Mouse (Mus musculus) limb, embryonic 11.5 days (tissue): Measurements from ENCODE around the gene Tunar. TPM values are rescaled to one million over a fixed set of nuclear protein-coding genes. Genes with fewer than 3 reads are reported as not detected.

Source experiments
- ATAC-seq: fragments of 200-750 bp; cut with Nextera tagmentation; 2 replicates; pipeline ENCODE4 v1.8.0; 2017; ENCODE audit warnings: low read depth; ENCODE audit not compliant: insufficient number of reproducible peaks, low FRiP score, low TSS enrichment
- DNase-seq: peaks from one replicate; pipeline ENCODE4 v3.0.0-alpha.2; 2015; ENCODE audit warnings: low spot score
- H3K27ac ChIP-seq: fragments of 300-500 bp; sonication (generic); replicated peaks from 2 replicates; pipeline ENCODE4 v1.5.1; 2014; ENCODE audit warnings: low read depth, mild to moderate bottlenecking, low read length
- H3K27me3 ChIP-seq: fragments of 300-500 bp; sonication (generic); 2 replicates; pipeline ENCODE4 v1.6.1; 2014; ENCODE audit warnings: mild to moderate bottlenecking, low read length, mixed read lengths; ENCODE audit not compliant: control insufficient read depth, insufficient read depth
- H3K36me3 ChIP-seq: fragments of 300-500 bp; sonication (generic); 2 replicates; pipeline ENCODE4 v1.6.1; 2014; ENCODE audit warnings: mild to moderate bottlenecking, low read length, moderate library complexity, mixed read lengths; ENCODE audit not compliant: control insufficient read depth, insufficient read depth
- H3K4me1 ChIP-seq: fragments of 300-500 bp; sonication (generic); 2 replicates; pipeline ENCODE4 v1.6.1; 2014; ENCODE audit warnings: low read length, mixed read lengths; ENCODE audit not compliant: control insufficient read depth, insufficient read depth
- H3K4me2 ChIP-seq: fragments of 300-500 bp; sonication (generic); 2 replicates; pipeline ENCODE4 v1.6.1; 2014; ENCODE audit warnings: low read depth, mild to moderate bottlenecking, moderate library complexity; ENCODE audit not compliant: severe bottlenecking
- H3K4me3 ChIP-seq: fragments of 300-500 bp; sonication (generic); 2 replicates; pipeline ENCODE4 v1.5.1; 2014; ENCODE audit warnings: low read depth, low read length
- H3K9ac ChIP-seq: fragments of 300-500 bp; sonication (generic); 2 replicates; pipeline ENCODE4 v1.6.1; 2014; ENCODE audit warnings: mild to moderate bottlenecking, low read length
- H3K9me3 ChIP-seq: fragments of 300-500 bp; sonication (generic); 2 replicates; pipeline ENCODE4 v1.6.1; 2016; ENCODE audit warnings: low read length; ENCODE audit not compliant: control insufficient read depth
- whole genome bisulfite sequencing: fragments of 180-500 bp; shearing (Covaris S2); extraction: QIAGEN DNeasy Blood & Tissue Kit; methylation state at CpG from one replicate; pipeline ENCODE4 v1.1.7; 2014; 5-methylcytosine and 5-hydroxymethylcytosine counted together
- polyA plus RNA-seq: library from polyadenylated mRNA; unstranded; fragments of >200 nt; fragmentation: Nextera tagmentation; extraction: Ambion mirVana; gene quantifications from 2 replicates; pipeline ENCODE4 v1.2.1, GENCODE M21; 2014

Gene Tunar
- polyA plus RNA-seq, 1 experiment from 2014 or later, result 0.20 TPM

DNA sequence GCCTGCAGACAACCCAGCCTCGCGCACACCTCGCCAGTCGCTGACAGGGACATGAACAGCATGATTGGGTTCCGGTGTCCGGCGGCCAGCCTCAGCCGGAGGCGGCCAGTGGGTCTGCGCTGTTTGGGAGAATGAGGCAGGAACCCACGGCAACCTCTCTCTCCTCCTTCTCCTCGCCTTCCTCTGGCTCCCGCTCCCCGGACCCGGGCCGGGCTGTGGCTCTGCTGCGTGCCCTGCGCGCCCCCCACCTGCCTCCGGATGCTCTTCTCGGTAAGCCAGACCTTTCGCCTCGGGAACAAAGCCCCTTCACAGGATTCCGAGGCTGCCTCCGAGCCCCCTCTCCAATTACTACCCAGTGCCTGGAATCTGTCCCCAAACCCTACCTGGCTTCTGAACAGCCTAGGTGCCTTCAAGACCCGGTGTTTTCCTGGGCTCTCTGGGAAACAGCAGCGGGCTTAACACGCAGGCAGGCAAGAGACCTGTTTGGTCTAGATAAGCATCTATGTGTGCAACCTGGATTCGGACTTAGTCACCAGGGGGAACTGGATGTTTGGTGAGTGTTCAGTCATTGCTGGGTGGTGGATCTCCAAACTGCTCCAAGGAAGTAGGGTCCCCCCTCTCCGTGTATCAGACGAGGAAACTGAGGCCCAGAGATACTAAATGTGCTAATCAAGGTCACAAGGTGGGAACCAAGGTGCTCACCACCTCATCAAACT lies 3.8 kb downstream of the Tunar start:
- WGBS, result 2% methylated on average over 31 of the region's 31 CpGs
- H3K4me3 ChIP-seq, result peak overlapping the region; percentile 53
- H3K4me2 ChIP-seq, result peak overlapping the region; percentile 99
- peak overlapping the region; percentile 57 for H3K9ac ChIP-seq
- H3K4me1 ChIP-seq, result 0 out of 2 replicates have a peak, but pooled peaks cover 2% of the 10 kb centered on the region
- ATAC-seq, result 0 out of 2 replicates have a peak, but pooled peaks have one; percentile 10
- H3K9me3 ChIP-seq, result no peaks in the 10 kb centered on the region
- H3K36me3 ChIP-seq, result no peaks in the 10 kb centered on the region
- peak; percentile 49 for DNase-seq
- H3K27me3 ChIP-seq, result peaks cover 10% of the 10 kb centered on the region; the same call in 1 of the 2 replicates
- no peak overlapping the region for H3K27ac ChIP-seq

DNA sequence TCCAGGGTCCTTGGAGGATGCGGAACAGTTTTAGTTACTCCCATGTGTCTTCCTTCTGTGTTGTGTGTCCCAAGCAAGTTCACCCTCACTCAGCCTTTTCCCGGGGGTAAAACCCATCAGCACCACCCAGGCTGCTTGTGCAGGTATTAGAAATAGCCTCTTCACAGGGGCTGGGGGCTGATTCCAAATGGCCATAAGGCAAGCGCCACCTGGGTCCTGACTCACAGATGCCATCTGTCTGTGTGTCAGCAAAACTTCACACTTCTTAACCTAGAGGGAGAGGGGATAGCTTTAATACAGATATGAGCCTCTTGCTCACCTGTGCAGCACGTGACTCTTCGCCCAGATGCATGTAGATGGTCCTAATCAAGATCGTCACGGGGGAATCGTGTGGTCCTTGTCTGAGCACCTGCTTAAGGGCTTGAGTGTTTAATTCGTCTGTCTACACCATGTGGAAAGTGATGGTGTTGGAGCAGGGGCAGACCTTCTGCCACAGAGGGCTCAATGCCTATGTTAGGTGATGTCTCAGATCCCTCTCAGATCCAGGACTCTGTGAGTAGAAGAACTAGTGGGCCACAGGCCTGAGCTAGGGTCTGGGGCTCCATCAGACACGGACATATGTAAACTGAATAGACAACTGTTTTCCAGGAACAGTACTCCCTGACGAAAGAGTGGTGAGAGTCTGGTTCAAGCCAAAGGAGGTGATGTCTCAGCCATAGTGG lies 4.7 kb downstream of the Tunar start:
- no peaks in the 10 kb centered on the region for H3K36me3 ChIP-seq
- H3K27ac ChIP-seq, result no peak overlapping the region
- no peak overlapping the region for H3K9ac ChIP-seq
- ATAC-seq (no peak), DNase-seq (no peak)
- no peak overlapping the region for H3K4me2 ChIP-seq
- 0 out of 2 replicates have a peak, but pooled peaks cover 2% of the 10 kb centered on the region for H3K4me1 ChIP-seq
- H3K4me3 ChIP-seq, result no peak overlapping the region
- WGBS, result 83% methylated on average over 11 of the region's 11 CpGs
- H3K9me3 ChIP-seq, result no peaks in the 10 kb centered on the region
- H3K27me3 ChIP-seq, result peaks cover 10% of the 10 kb centered on the region; the same call in 1 of the 2 replicates

DNA sequence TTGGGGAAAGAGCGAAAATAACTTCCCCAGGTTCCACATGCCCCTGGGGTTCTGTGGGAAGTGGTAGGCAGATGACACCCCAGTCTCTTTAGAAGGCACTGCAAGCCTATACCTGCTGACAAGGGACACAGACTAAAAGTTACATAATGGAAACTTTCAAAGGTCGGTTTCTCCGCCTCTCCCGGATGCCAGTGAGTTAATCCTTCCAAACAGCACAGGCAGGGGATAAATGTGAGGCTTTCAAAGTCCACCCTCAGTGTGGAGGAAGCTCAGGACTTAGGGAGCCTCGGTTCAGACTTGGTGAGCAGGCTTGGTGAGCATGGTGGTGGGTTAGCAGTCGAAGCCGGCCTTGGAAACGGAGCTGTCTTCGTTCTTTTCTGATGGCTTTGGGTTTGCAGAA lies 7.9 kb downstream of the Tunar start:
- DNase-seq, result no peak
- Histone ChIP-seq H3K36me3 (no peaks in the 10 kb centered on the region), H3K4me2 (no peak overlapping the region), H3K9me3 (no peaks in the 10 kb centered on the region), H3K27me3 (peaks cover 8% of the 10 kb centered on the region; the same call in 1 of the 2 replicates), H3K4me3 (no peak overlapping the region), H3K4me1 (0 out of 2 replicates have a peak, but pooled peaks cover 2% of the 10 kb centered on the region), H3K27ac (no peak overlapping the region), H3K9ac (no peak overlapping the region)
- no peak for ATAC-seq
- WGBS, result 55% methylated on average over 9 of the region's 9 CpGs

DNA sequence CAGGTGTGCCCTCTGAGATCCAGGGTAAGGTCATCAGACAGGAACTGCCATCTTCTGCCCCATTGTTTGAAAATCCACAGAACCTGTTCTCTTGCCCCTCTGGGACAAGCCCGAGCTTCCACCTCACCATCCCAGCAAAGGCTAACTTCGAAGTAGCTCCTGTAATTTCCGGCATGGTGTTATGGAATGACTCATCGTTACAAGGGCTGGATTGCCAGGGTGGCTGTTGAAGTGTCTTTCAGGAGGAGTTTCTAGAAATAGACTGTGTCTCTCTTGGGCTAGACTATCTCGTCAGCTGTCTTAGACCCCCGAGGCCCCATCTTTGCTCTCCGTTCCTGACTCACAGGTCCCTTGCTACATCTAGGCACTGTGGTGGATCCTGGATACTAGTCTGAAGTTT lies 10.8 kb downstream of the Tunar start:
- Histone ChIP-seq H3K27me3 (no peaks in the 10 kb centered on the region), H3K4me1 (0 out of 2 replicates have a peak, but pooled peaks cover 2% of the 10 kb centered on the region), H3K36me3 (no peaks in the 10 kb centered on the region), H3K27ac (no peak overlapping the region), H3K4me3 (no peak overlapping the region), H3K9me3 (no peaks in the 10 kb centered on the region), H3K4me2 (no peak overlapping the region), H3K9ac (no peak overlapping the region)
- ATAC-seq, result no peak
- WGBS, result 85% methylated on average over 7 of the region's 7 CpGs
- DNase-seq, result no peak

DNA sequence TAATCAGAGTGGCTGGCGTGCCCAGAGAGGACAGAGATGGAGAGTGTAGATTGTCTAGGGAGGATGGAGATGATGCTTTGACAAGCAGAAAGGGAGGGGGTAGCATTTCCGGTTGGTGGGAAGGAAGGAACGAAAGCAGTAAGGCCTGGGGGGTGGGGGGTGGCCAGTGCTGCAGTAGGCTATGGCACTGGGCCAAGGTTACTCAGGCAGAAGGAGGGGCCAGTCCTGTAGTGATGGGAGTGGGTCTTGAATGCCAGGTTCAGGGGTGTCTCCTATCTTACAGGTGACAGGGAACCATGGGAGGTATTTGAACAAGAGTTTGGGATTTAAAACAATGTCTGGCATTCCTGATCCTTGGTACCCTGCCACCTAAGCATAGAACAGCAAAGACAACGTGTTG lies 13.2 kb downstream of the Tunar start:
- Histone ChIP-seq H3K36me3 (no peaks in the 10 kb centered on the region), H3K9me3 (no peaks in the 10 kb centered on the region), H3K9ac (no peak overlapping the region), H3K4me1 (0 out of 2 replicates have a peak, but pooled peaks cover under 1% of the 10 kb centered on the region), H3K4me2 (no peak overlapping the region), H3K27me3 (no peaks in the 10 kb centered on the region), H3K27ac (no peak overlapping the region), H3K4me3 (no peak overlapping the region)
- no peak for DNase-seq
- WGBS, result 68% methylated on average over 4 of the region's 4 CpGs
- ATAC-seq, result no peak

DNA sequence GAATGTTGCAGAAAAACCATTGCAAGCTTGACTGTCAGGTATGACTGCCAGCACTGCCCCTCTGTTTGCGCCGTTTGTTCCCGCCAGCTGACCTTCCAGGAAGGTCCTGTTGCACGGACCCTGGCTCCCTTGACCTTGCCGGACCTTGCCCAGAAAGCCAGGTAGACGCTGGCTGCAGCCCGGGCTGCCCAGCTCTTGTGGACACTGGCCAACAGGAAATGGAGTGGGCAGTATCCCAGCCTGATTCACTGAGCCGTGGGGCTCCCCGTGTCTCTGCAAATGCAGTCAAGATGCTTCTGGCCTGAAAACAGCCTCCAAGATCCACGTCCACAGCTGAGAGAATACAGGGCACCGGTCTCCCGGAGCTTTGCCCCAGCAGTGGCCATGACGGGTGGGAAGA lies 13.6 kb downstream of the Tunar start:
- no peaks in the 10 kb centered on the region for H3K36me3 ChIP-seq
- no peak overlapping the region for H3K27ac ChIP-seq
- WGBS, result 84% methylated on average over 13 of the region's 13 CpGs
- no peaks in the 10 kb centered on the region for H3K27me3 ChIP-seq
- no peak for ATAC-seq
- H3K4me3 ChIP-seq, result no peak overlapping the region
- H3K9ac ChIP-seq, result no peak overlapping the region
- H3K9me3 ChIP-seq, result no peaks in the 10 kb centered on the region
- DNase-seq, result no peak
- no peaks in the 10 kb centered on the region for H3K4me1 ChIP-seq
- H3K4me2 ChIP-seq, result no peak overlapping the region

DNA sequence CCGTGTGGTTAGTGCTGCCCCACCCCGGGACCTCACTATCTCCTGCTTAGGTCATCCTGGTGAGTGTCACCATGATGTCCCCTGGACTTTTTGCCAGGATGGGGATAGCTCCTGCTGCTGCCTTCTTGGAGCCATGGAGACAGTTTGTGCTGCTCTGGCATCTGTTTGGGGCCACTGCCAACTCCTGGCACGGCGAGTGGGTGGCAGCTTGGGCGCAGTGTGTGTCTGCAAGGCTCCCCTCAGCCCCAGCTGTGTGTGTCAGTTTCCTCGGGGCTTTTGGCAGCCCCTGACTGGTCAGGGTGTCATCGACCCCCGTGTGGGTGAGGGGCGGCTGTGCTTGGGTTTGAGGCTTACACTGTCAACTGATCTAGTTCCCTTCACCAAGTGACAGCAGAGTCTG lies 20.6 kb downstream of the Tunar start:
- Histone ChIP-seq H3K4me3 (no peak overlapping the region), H3K36me3 (no peaks in the 10 kb centered on the region), H3K9ac (no peak overlapping the region), H3K4me1 (no peaks in the 10 kb centered on the region), H3K27ac (no peak overlapping the region), H3K27me3 (no peaks in the 10 kb centered on the region), H3K9me3 (no peaks in the 10 kb centered on the region), H3K4me2 (no peak overlapping the region)
- 87% methylated on average over 9 of the region's 9 CpGs for WGBS
- ATAC-seq (no peak), DNase-seq (no peak)

DNA sequence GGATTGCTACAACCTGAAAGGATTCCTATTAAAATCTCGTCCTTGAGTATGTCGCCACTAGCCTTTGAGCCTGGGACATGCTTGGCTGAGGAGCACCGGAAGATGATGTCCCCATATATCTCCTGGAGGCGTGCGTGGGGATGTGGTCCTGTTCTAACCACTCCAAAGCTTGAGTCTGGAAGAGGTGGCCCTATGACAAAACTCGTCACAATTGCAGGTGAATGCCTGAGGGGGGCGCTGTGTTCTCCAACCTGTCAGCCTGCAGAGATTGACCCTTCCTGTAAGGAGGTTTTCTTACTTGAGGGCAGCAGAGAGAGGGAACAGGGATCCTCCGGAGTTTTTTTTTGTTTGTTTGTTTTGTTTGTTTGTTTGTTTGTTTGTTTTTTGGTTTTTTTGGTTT lies 21.1 kb downstream of the Tunar start:
- ATAC-seq, result no peak
- Histone ChIP-seq H3K4me3 (no peak overlapping the region), H3K27ac (no peak overlapping the region), H3K36me3 (no peaks in the 10 kb centered on the region), H3K4me1 (no peaks in the 10 kb centered on the region), H3K4me2 (no peak overlapping the region), H3K27me3 (no peaks in the 10 kb centered on the region), H3K9ac (no peak overlapping the region), H3K9me3 (no peaks in the 10 kb centered on the region)
- 89% methylated on average over 8 of the region's 8 CpGs for WGBS
- no peak for DNase-seq
